8 mouse cellular contexts compared by ENCODE assay signal in genomic region chr7:28377190-28378065, GRCm38 (mm10). TPM values are rescaled to one million over a fixed set of nuclear protein-coding genes. Genes with fewer than 3 reads are reported as not detected.
DNase-seq lines count a peak whose midpoint lies in the region; ATAC-seq lines count a peak whose summit lies in the region.

No protein-coding gene starts in this region.

- peaks cover 66% of the 10 kb centered on the region for H3K4me1 ChIP-seq in embryonic facial prominence, embryonic 13.5 days
- H3K4me1 ChIP-seq in hindbrain, embryonic 13.5 days (replicated peaks), result peaks cover 65% of the 10 kb centered on the region
- peaks cover 70% of the 10 kb centered on the region for H3K4me1 ChIP-seq in liver, embryonic 11.5 days (replicated peaks; ENCODE audit: control insufficient read depth, insufficient read depth, low read length)

- peaks cover 12% of the 10 kb centered on the region for H3K36me3 ChIP-seq in embryonic facial prominence, embryonic 13.5 days
- no peaks in the 10 kb centered on the region for H3K36me3 ChIP-seq in hindbrain, embryonic 13.5 days
- H3K36me3 ChIP-seq in liver, embryonic 11.5 days (ENCODE audit: control insufficient read depth, insufficient read depth, low read length), result peaks cover 7% of the 10 kb centered on the region; the same call in 1 of the 2 replicates

- H3K27me3 ChIP-seq in embryonic facial prominence, embryonic 13.5 days, result no peaks in the 10 kb centered on the region
- peaks cover 22% of the 10 kb centered on the region for H3K27me3 ChIP-seq in hindbrain, embryonic 13.5 days
- H3K27me3 ChIP-seq in liver, embryonic 11.5 days (replicated peaks; ENCODE audit: control insufficient read depth, insufficient read depth, low read length), result no peaks in the 10 kb centered on the region

- peak overlapping the region; percentile 95 for H3K4me2 ChIP-seq in embryonic facial prominence, embryonic 13.5 days
- peak overlapping the region; percentile 82 for H3K4me2 ChIP-seq in hindbrain, embryonic 13.5 days
- H3K4me2 ChIP-seq in liver, embryonic 11.5 days, result peak overlapping the region; percentile 92

- intact Hi-C loops in heart, postnatal 25 days (cut with DNase I), result no loop called here

- 70% methylated on average over 18 of the region's 18 CpGs for WGBS in embryonic facial prominence, embryonic 13.5 days
- WGBS in hindbrain, embryonic 13.5 days, result 74% methylated on average over 18 of the region's 18 CpGs
- WGBS in liver, embryonic 11.5 days, result 61% methylated on average over 18 of the region's 18 CpGs

- H3K27ac ChIP-seq in embryonic facial prominence, embryonic 13.5 days, result peak overlapping the region; percentile 98
- H3K27ac ChIP-seq in hindbrain, embryonic 13.5 days, result 0 out of 2 replicates have a peak overlapping the region, but pooled peaks have one; percentile 30
- peak overlapping the region; percentile 89 for H3K27ac ChIP-seq in liver, embryonic 11.5 days (ENCODE audit: low read depth, low read length)

- peak overlapping the region; percentile 87 for H3K9ac ChIP-seq in embryonic facial prominence, embryonic 13.5 days
- H3K9ac ChIP-seq in hindbrain, embryonic 13.5 days, result peak overlapping the region; percentile 79
- peak overlapping the region; percentile 85 for H3K9ac ChIP-seq in liver, embryonic 11.5 days (ENCODE audit: low read depth, low read length)

- H3K4me3 ChIP-seq in embryonic facial prominence, embryonic 13.5 days, result peak overlapping the region; percentile 63
- peak overlapping the region; percentile 53 for H3K4me3 ChIP-seq in hindbrain, embryonic 13.5 days
- peak overlapping the region; percentile 80 for H3K4me3 ChIP-seq in liver, embryonic 11.5 days (ENCODE audit: low read depth, low read length)

- H3K9me3 ChIP-seq in embryonic facial prominence, embryonic 13.5 days, result no peaks in the 10 kb centered on the region
- no peaks in the 10 kb centered on the region for H3K9me3 ChIP-seq in hindbrain, embryonic 13.5 days
- H3K9me3 ChIP-seq in liver, embryonic 11.5 days (ENCODE audit: control insufficient read depth, low read length), result no peaks in the 10 kb centered on the region

- no peak for ATAC-seq in embryonic facial prominence, embryonic 13.5 days (ENCODE audit: insufficient number of reproducible peaks, insufficient read depth, low FRiP score, low TSS enrichment, low read depth)
- ATAC-seq in hindbrain, embryonic 13.5 days (ENCODE audit: low FRiP score), result no peak
- no peak for ATAC-seq in liver, embryonic 11.5 days (replicated peaks; ENCODE audit: low FRiP score)

- peak; percentile 44 to 76 for DNase-seq in heart, adult 18-20 months
- no peak for DNase-seq in heart, postnatal 25 days (ENCODE audit: low spot score)
- no peak for DNase-seq in liver, embryonic 11.5 days (ENCODE audit: low spot score)
- DNase-seq in natural killer cell, adult 2 months (ENCODE audit: low spot score in 2 of 2), result peak; percentile 29
- DNase-seq in right cerebral cortex, postnatal 4 days, result no peak
- DNase-seq in cerebellum, adult 8-10 months, result no peak

RNA-seq across cellular contexts. Expression of gene Zfp36, which starts 2.6 kb away (rescaled TPM):
- total RNA-seq in heart, adult 18-20 months (2021), result 10 to 100 TPM; 18.4 to 27.3 TPM
- 10 to 100 TPM; 14.1 to 18.0 TPM for total RNA-seq in heart, postnatal 25 days (2021)
- polyA plus RNA-seq in embryonic facial prominence, embryonic 13.5 days (2015; fragmentation: Nextera tagmentation; extraction: Ambion mirVana), result 9.7 and 11.0 TPM in 2 replicates
- 4.6 and 4.9 TPM in 2 replicates for polyA plus RNA-seq in hindbrain, embryonic 13.5 days (2015; fragmentation: Nextera tagmentation; extraction: Ambion mirVana)
- 9.9 and 10.2 TPM in 2 replicates for polyA plus RNA-seq in liver, embryonic 11.5 days (2014; fragmentation: Nextera tagmentation; extraction: Ambion mirVana)

RNA-seq across cellular contexts. Expression of gene Plekhg2, which starts 5.0 kb away (rescaled TPM):
- total RNA-seq in heart, adult 18-20 months (2021), result 10 to 100 TPM; 11.3 to 13.4 TPM
- 10 to 100 TPM; 13.1 to 20.4 TPM for total RNA-seq in heart, postnatal 25 days (2021)
- 102 and 109 TPM in 2 replicates for polyA plus RNA-seq in embryonic facial prominence, embryonic 13.5 days (2015; fragmentation: Nextera tagmentation; extraction: Ambion mirVana)
- polyA plus RNA-seq in hindbrain, embryonic 13.5 days (2015; fragmentation: Nextera tagmentation; extraction: Ambion mirVana), result 32.0 and 34.6 TPM in 2 replicates
- polyA plus RNA-seq in liver, embryonic 11.5 days (2014; fragmentation: Nextera tagmentation; extraction: Ambion mirVana), result 29.2 and 34.4 TPM in 2 replicates

RNA-seq across cellular contexts. Expression of gene Med29, which starts 15.1 kb away (rescaled TPM):
- total RNA-seq in heart, adult 18-20 months (2021), result 10 to 100 TPM; 21.8 TPM
- 10 to 100 TPM; 18.2 to 20.9 TPM for total RNA-seq in heart, postnatal 25 days (2021)
- polyA plus RNA-seq in embryonic facial prominence, embryonic 13.5 days (2015; fragmentation: Nextera tagmentation; extraction: Ambion mirVana), result 40.5 and 53.5 TPM in 2 replicates
- polyA plus RNA-seq in hindbrain, embryonic 13.5 days (2015; fragmentation: Nextera tagmentation; extraction: Ambion mirVana), result 43.7 and 44.8 TPM in 2 replicates
- polyA plus RNA-seq in liver, embryonic 11.5 days (2014; fragmentation: Nextera tagmentation; extraction: Ambion mirVana), result 44.7 and 45.7 TPM in 2 replicates

RNA-seq across cellular contexts. Expression of gene Paf1, which starts 15.3 kb away (rescaled TPM):
- 10 to 100 TPM; 39.5 to 44.5 TPM for total RNA-seq in heart, adult 18-20 months (2021)
- 10 to 100 TPM; 40.6 to 44.3 TPM for total RNA-seq in heart, postnatal 25 days (2021)
- polyA plus RNA-seq in embryonic facial prominence, embryonic 13.5 days (2015; fragmentation: Nextera tagmentation; extraction: Ambion mirVana), result 80.5 and 89.6 TPM in 2 replicates
- 93.0 and 100 TPM in 2 replicates for polyA plus RNA-seq in hindbrain, embryonic 13.5 days (2015; fragmentation: Nextera tagmentation; extraction: Ambion mirVana)
- 56.1 and 58.6 TPM in 2 replicates for polyA plus RNA-seq in liver, embryonic 11.5 days (2014; fragmentation: Nextera tagmentation; extraction: Ambion mirVana)

RNA-seq across cellular contexts. Expression of gene Rps16, which starts 27.0 kb away (rescaled TPM):
- total RNA-seq in heart, adult 18-20 months (2021), result 100 to 1,000 TPM; 517 to 602 TPM
- total RNA-seq in heart, postnatal 25 days (2021), result 100 to 1,000 TPM; 489 to 520 TPM
- 1,032 and 1,091 TPM in 2 replicates for polyA plus RNA-seq in embryonic facial prominence, embryonic 13.5 days (2015; fragmentation: Nextera tagmentation; extraction: Ambion mirVana)
- polyA plus RNA-seq in hindbrain, embryonic 13.5 days (2015; fragmentation: Nextera tagmentation; extraction: Ambion mirVana), result 537 and 543 TPM in 2 replicates
- 1,377 and 1,547 TPM in 2 replicates for polyA plus RNA-seq in liver, embryonic 11.5 days (2014; fragmentation: Nextera tagmentation; extraction: Ambion mirVana)

Comparison
In these comparisons a context has a peak if more than half of its experiments do, and no peak if none do; other contexts are left out.
1. DNase-seq: peak in heart, adult 18-20 months (2 of 2) and natural killer cell, adult 2 months (2 of 2); none in heart, postnatal 25 days (single experiment), liver, embryonic 11.5 days (single experiment), right cerebral cortex, postnatal 4 days (single experiment) and cerebellum, adult 8-10 months (single experiment).
2. H3K27ac ChIP-seq: peak in every context shown above with its lines; median percentile 98 in embryonic facial prominence, embryonic 13.5 days; 89 in liver, embryonic 11.5 days; 30 in hindbrain, embryonic 13.5 days.
3. Peak in every context shown above with its lines, with median percentiles within 50 percentile points of each other: H3K4me2 ChIP-seq, H3K4me3 ChIP-seq and H3K9ac ChIP-seq.